Mouse (Mus musculus) naive thymus-derived CD4-positive, alpha-beta T cell, adult 2 months (primary cell): Measurements from ENCODE around the gene Ppm1b.

Experiments
- DNase-seq: peaks from one replicate; pipeline ENCODE4 v3.0.0-alpha.2; 2011; ENCODE audit warnings: low read depth

Gene Ppm1b

GRCm38 (mm10) chr17:85072383-85072782, 115.8 kb downstream of the Ppm1b start:
- DNase-seq = no peak

- no peak for DNase-seq
These were observed 116.7 kb downstream of the Ppm1b start for GRCm38 (mm10) chr17:85073214-85073613.
